Mouse (Mus musculus): ENCODE data around the gene Clec9a.

The Clec9a gene

GRCm38 (mm10) chr6:129408562-129408961, at the start of gene Clec9a:
Gene Clec9a, plus strand, starts transcription at chr6:129408862.
- DNase-seq (ENCODE audit: inconsistent age in 2 of 2, low spot score in 1 of 2), result no peak

GRCm38 (mm10) chr6:129359515-129359914, 49.1 kb upstream of the Clec9a start:
- no peak for DNase-seq (ENCODE audit: inconsistent age in 2 of 2, low spot score in 1 of 2)

DNA sequence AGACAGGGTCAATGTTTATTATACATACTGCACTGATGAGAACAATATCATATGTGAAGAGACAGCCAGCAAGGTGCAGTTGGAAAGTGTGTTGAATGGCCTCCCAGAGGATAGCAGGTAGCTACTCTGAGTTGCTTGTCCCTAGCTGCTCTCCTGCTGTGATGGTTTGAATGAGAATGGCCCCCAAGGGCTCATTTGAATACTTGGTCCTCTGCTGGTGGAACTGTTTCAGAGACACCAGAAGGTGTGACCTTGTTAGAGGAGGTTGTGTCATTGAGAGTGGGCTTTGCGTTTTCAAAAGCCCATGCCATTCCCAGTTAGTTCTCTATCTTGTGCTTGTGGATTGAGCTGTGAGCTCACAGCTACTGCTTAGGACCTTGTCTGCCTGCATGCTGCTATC, 44.7 kb upstream of the Clec9a start:
- no peak for DNase-seq (ENCODE audit: inconsistent age in 2 of 2, low spot score in 1 of 2)

DNA sequence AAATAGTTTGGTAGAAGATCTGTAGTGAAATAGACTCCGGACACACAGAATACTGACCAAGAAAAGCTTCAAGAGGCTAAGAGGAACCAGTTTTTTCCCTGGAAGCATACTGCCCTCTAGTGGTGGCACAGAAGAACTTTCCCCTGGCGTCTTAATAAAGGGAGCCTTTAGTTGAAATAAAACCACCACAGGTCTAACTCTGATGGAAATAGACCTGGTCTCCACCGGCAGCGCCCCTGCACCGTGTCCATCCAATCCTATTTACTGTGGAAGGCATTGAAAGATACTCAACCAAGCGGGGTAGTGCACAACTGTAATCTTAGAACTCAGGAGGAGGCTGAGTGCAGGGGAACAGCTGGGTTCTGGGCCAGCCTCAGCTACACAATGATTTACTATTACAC, 42.7 kb upstream of the Clec9a start:
- peak; percentile 10 to 74 for DNase-seq (ENCODE audit: inconsistent age in 2 of 2, low spot score in 1 of 2)

DNA sequence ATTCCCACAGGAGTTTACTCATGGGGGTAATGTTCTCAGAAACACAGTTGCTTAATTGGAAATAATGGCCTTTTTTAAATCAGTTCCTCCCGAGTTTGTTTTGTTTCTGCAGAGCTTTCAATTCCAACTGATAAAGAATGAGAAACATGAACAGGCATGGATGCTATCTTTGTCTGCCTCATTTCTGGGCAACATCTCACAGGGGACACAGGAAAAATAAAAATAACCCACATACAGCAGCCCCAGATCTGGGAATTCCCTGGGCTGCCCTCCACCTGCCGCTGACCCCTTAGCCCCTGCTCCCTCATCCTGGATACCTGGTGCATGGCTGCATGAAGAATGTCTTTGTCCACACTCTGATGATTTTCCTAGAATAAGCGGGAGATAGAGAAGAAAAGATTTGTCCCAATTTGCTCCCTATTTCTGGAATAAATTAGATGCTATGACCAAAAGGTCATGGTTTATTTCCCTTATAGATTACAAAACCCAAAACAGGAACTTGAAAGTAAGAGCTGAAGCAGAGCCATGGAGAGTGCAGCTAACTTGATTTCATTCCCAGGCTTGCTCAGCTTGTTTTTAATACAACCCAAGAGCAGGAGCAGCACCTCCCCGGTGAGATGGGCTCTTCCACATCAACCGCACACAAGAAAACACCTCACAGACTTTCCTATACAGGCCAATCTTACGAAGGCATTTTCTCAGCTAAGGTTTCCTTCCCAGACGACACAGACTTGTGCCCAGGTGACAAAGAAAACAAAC, 39.1 kb upstream of the Clec9a start:
- DNase-seq (ENCODE audit: inconsistent age in 2 of 2, low spot score in 1 of 2), result no peak

DNA sequence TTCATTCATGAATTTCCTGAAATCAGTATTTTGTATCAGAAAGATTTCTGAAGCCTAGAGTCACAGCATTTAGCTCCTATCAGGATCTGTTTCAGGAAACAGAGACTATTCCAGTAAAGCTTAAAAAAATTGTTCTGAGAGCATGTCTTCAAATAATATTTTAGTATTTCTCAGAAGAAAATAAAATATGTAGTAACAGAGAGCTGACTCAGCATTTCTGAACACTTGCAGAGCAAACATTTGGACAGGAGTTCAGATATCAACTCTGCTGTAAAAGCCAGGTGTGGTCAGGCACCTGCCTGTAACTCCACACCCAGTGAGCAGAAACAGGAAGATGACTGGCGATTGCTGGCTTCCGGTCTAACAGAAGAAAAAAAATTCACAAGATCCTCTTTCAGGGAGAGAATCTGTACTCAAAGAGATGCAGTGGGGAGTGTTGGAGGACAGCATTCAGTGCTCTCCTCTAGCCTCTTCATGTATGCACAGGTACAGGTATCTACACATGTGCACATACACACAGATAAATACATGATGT, 33.7 kb upstream of the Clec9a start:
- no peak for DNase-seq (ENCODE audit: inconsistent age in 2 of 2, low spot score in 1 of 2)

DNA sequence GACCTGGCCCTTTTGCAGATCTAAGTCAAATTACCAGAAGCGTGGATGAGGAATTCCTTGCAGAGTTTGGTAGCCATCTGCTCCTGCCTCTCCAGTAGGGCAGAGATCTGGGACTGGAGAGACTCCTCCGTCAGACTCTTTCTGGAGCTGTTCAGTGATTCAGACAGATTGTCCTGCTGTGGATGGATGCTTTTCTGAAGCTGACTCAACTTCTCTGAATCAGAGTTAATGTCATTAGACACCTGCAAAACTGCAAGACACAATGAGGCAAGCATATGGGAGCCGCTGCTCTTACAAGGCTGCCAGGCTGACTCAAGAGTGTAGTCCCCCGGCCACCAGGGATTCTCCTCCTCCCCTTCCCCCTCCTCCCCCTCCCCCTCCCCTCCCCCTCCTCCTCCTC, 28.2 kb upstream of the Clec9a start:
- DNase-seq (ENCODE audit: inconsistent age in 2 of 2, low spot score in 1 of 2), result no peak

GRCm38 (mm10) chr6:129381736-129382135, 26.9 kb upstream of the Clec9a start:
- no peak for DNase-seq (ENCODE audit: inconsistent age in 2 of 2, low spot score in 1 of 2)

- DNase-seq (ENCODE audit: inconsistent age in 2 of 2, low spot score in 1 of 2), result no peak
These were observed 25.2 kb upstream of the Clec9a start for GRCm38 (mm10) chr6:129383466-129383865.

DNA sequence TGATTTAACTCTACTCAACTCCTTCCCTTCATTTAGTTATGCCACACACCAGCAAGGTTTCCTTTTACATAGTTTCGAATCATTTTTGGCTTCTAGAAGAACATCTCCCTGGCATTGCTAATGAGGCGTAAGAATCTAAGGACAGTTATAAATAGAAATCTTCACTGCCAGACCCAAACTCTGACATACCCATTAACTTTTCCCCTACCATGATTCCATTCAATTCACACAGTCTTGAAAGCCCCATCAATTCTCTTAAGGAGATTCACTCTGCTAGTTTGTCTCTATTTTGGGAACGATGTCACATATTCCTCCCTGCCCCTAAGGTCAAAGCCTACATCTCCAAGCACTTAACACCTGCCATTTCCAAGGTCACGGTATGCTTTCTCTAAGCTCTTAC, 23.7 kb upstream of the Clec9a start:
- no peak for DNase-seq (ENCODE audit: inconsistent age in 2 of 2, low spot score in 1 of 2)

DNA sequence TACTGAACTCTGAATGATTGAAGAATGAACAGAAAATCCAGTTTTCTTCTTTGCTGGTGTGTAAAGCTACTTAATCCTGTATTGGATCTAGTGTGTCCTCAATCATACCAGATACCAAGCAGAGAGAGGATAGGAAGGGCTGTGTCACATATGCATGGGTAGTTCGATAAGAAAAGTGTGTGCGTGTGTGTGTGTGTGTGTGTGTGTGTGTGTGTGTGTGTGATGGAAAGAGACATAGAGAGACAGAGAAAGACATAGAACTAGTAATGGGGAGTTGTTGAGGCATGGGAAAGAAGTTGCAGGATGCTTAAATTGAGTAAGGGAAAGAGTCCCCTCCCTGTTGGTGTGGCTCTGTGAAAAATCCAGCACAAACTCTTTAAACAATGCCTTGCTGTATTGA, 22.9 kb upstream of the Clec9a start, which contains the start of gene Clec12b:
Clec12b (minus strand) TSS at position 101 of the 400 bp plus-strand sequence.
- DNase-seq (ENCODE audit: inconsistent age in 2 of 2, low spot score in 1 of 2), result no peak

GRCm38 (mm10) chr6:129393087-129393720, 15.5 kb upstream of the Clec9a start:
- DNase-seq (ENCODE audit: inconsistent age in 2 of 2, low spot score in 1 of 2), result peak in 1 of 2 experiments; percentile 51

DNA sequence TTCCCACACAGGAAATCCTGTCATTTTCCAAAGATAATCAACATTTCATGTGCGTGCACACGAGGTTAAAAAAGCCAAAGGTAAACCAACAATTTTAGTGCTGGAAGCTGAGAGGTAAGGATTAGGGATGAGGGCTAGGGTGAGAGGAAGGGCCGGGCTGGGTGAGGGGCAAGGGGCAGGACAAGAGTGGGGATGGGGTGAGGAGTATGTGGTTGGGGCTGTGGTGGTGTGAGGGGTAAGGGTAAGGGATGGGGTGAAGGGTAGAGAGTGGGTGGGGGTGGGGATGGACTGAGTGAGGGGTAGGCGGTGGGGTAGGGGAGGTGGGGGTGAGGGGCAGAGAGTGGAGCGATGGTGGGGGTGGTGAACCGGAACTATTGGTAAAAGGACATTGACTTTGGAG, 14.9 kb upstream of the Clec9a start:
- no peak for DNase-seq (ENCODE audit: inconsistent age in 2 of 2, low spot score in 1 of 2)

DNA sequence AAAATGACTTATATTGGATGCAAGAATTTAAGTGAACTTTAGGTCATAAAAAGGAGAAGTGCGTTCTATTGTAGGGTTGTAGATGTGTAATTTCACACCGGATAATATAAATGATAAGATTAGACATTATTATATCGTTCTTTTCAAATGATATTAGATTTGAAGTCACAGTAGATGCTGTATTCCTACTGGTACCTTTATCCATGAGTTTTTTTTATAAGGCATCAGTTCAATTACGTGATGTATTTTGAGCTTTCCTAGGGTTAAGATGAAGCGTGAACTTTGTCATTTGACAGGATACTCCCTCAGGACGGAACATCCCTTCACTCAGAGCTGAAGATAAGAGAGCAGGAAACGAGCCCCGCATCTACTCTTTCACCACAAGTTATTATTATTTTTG, 11.7 kb upstream of the Clec9a start, which contains the start of gene Clec1b:
Clec1b (plus strand) TSS at position 301 of the 400 bp plus-strand sequence.
- no peak for DNase-seq (ENCODE audit: inconsistent age in 2 of 2, low spot score in 1 of 2)

GRCm38 (mm10) chr6:129399945-129400344, 8.7 kb upstream of the Clec9a start:
- peak; percentile 20 to 63 for DNase-seq (ENCODE audit: inconsistent age in 2 of 2, low spot score in 1 of 2)

- no peak for DNase-seq (ENCODE audit: inconsistent age in 2 of 2, low spot score in 1 of 2)
These were observed 6.3 kb upstream of the Clec9a start for GRCm38 (mm10) chr6:129402404-129402803.

GRCm38 (mm10) chr6:129403391-129403790, 5.3 kb upstream of the Clec9a start:
- no peak for DNase-seq (ENCODE audit: inconsistent age in 2 of 2, low spot score in 1 of 2)

GRCm38 (mm10) chr6:129405999-129406398, 2.7 kb upstream of the Clec9a start:
- DNase-seq (ENCODE audit: inconsistent age in 2 of 2, low spot score in 1 of 2), result no peak

DNA sequence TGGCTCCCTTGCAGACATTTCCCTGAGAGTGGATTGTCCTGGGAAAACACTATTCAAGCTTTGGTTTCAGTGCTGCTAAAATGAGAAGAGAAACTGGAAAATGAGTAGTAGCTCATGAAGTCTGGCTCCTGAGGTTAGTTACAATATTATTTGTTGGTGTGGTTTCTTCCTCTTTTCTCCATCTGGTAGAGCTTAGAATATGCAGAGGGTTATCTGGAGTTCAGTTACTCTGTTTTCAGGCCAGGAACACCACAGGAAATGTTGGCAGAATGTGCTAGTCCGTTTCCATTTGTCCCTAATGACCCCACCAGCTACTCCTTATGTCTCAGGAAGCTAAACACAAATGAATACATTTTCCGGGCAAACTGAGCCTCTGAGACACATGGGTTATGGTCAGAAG, 1.3 kb upstream of the Clec9a start:
- DNase-seq (ENCODE audit: inconsistent age in 2 of 2, low spot score in 1 of 2), result peak in 1 of 2 experiments; percentile 24

DNA sequence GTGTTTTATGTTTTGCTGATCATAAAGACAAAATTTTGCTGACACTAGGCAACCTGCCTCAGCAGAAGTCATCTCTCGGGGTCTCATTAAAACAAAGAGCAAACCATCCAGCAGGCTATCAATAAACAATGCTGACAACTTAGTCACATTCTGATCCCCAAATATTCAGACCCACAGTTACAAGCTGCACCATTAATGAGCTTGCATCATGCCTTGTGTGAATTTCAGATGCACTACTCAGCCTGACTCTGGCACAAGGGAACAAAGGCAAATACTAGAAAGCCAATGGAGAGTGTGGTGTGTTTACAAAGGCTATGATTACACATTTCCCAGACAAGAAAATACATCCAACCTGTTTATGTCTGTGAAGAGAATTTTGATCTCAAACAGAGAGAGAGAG, 5.5 kb downstream of the Clec9a start:
- no peak for DNase-seq (ENCODE audit: inconsistent age in 2 of 2, low spot score in 1 of 2)

- DNase-seq (ENCODE audit: inconsistent age in 2 of 2, low spot score in 1 of 2), result peak in 1 of 2 experiments; percentile 69
These were observed 13.6 kb downstream of the Clec9a start for GRCm38 (mm10) chr6:129422311-129422710.
